Mouse (Mus musculus): Measurements from ENCODE around the gene Nrgn. TPM values are rescaled to one million over a fixed set of nuclear protein-coding genes. Genes with fewer than 3 reads are reported as not detected.

Gene Nrgn
- polyA plus RNA-seq, 1 experiment from 2014 or later = 5.8 TPM

DNA sequence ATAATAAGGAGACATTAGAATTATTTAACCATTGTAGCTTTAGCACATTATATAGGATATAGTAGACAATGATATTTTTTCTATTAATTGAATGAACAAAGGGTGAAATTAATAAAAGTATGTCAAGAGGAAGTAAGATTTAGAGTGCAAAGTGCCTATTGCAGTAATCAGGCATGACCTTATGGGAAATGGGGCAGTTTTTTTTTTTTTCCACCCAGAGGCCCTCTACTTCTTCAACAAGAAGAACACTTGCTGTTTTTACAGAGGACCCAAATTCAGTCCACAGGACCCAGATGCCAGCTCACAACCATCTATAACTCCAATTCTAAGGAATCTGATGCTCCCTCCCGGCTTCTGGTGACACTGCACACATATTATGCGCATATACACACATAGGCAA, 7.9 kb upstream of the Nrgn start:
- H3K4me3 ChIP-seq (ENCODE audit: low read length) = no peak overlapping the region
- no peak overlapping the region for H3K4me2 ChIP-seq (ENCODE audit: low read length)
- no peaks in the 10 kb centered on the region for H3K9me3 ChIP-seq (ENCODE audit: control insufficient read depth, low read length)
- H3K27ac ChIP-seq (ENCODE audit: low read depth, low read length) = no peak overlapping the region
- WGBS = 89% methylated on average over 2 of the region's 2 CpGs
- H3K36me3 ChIP-seq (ENCODE audit: control insufficient read depth, insufficient read depth, low read length) = no peaks in the 10 kb centered on the region
- H3K9ac ChIP-seq (ENCODE audit: low read depth, low read length) = no peak overlapping the region
- ATAC-seq = no peak
- H3K4me1 ChIP-seq (ENCODE audit: control insufficient read depth, insufficient read depth, low read depth, low read length) = no peaks in the 10 kb centered on the region
- no peaks in the 10 kb centered on the region for H3K27me3 ChIP-seq (replicated peaks; ENCODE audit: control insufficient read depth, insufficient read depth, low read length)

DNA sequence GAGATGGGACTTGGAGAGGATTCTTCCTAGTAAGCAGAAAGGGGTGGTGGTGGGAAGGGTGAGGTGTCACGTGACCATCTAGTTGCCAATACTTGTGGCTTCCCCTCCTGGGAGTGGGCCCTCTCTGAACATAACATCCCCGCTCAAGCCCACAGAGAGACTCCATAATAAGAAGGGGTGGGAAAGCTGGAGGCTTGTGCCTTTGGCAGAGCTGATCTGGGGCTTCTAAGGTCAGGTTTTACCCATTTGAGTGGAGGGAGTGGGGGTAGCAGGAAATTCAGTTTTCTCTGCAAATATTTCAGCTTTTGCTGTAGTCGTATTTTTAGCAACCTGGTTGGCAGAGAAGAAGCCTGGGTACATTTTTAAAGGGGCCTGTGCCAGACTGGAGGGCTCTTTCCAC, 3.7 kb upstream of the Nrgn start:
- no peak for ATAC-seq
- WGBS = 69% methylated on average over 3 of the region's 3 CpGs
- Histone ChIP-seq H3K27me3 (replicated peaks; ENCODE audit: control insufficient read depth, insufficient read depth, low read length) (peaks cover 12% of the 10 kb centered on the region), H3K36me3 (ENCODE audit: control insufficient read depth, insufficient read depth, low read length) (no peaks in the 10 kb centered on the region), H3K9me3 (ENCODE audit: control insufficient read depth, low read length) (no peaks in the 10 kb centered on the region), H3K27ac (ENCODE audit: low read depth, low read length) (no peak overlapping the region), H3K4me2 (ENCODE audit: low read length) (no peak overlapping the region), H3K4me1 (ENCODE audit: control insufficient read depth, insufficient read depth, low read depth, low read length) (peaks cover 11% of the 10 kb centered on the region), H3K9ac (ENCODE audit: low read depth, low read length) (no peak overlapping the region), H3K4me3 (ENCODE audit: low read length) (no peak overlapping the region)

DNA sequence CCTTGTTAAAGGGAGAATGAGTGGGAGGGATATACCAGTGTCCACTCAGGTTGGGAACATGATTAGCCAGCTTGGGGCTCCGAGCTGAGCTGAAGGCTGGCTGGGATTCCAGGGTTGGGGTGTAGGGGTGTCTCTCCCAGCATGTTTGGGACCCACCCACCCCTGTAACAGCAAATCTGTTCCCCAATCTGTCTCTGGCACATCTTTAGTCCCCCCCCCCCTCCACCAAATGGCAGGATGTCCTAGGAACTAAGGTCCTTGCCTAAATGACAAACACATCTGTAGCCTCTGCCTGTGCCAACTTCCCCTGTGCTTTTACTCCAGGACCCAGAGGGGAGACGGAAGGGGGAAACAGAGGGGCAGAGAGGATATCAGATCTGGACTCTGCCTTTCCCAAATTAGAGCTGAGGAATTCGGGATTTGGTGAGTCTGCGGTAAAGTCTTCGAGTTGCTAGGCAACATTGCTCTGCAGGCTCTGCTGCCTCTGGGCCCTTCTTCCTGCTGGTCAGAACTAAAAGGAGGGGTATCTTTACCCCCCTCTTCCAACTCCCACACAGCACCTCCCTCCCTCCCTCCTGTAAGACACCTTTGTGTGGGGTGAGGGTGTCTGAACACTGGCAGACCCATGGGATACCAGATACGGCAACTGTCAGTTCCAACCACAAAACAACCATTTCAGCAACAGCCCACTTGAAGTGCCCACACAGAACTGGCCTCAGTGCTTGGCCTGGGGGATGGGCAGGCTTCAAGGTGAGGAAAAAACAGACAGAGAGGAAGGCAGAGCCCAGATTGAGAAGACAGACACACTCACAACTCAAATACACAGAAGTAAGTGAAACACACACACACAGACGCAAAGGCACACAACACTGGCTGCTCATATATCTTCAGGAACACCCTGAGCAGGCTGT, 2.4 kb upstream of the Nrgn start, which contains the start of gene Siae:
Siae (plus strand) TSS at position 861 of the 911 bp plus-strand sequence.
- 28% methylated on average over 7 of the region's 7 CpGs for WGBS
- no peak within 1 kb of the TSS for H3K9ac ChIP-seq (ENCODE audit: low read depth, low read length)
- no peak within 1 kb of the TSS for H3K4me2 ChIP-seq (ENCODE audit: low read length)
- no peaks in the 10 kb centered on the region for H3K9me3 ChIP-seq (ENCODE audit: control insufficient read depth, low read length)
- H3K36me3 ChIP-seq (ENCODE audit: control insufficient read depth, insufficient read depth, low read length) = no peaks in the 10 kb centered on the region
- ATAC-seq = peak; percentile 34; the same call in 1 of the 2 replicates
- H3K4me3 ChIP-seq (ENCODE audit: low read length) = no peak within 1 kb of the TSS
- peaks cover 21% of the 10 kb centered on the region for H3K27me3 ChIP-seq (replicated peaks; ENCODE audit: control insufficient read depth, insufficient read depth, low read length)
- no peak within 1 kb of the TSS for H3K27ac ChIP-seq (ENCODE audit: low read depth, low read length)
- peaks cover 11% of the 10 kb centered on the region for H3K4me1 ChIP-seq (ENCODE audit: control insufficient read depth, insufficient read depth, low read depth, low read length)

DNA sequence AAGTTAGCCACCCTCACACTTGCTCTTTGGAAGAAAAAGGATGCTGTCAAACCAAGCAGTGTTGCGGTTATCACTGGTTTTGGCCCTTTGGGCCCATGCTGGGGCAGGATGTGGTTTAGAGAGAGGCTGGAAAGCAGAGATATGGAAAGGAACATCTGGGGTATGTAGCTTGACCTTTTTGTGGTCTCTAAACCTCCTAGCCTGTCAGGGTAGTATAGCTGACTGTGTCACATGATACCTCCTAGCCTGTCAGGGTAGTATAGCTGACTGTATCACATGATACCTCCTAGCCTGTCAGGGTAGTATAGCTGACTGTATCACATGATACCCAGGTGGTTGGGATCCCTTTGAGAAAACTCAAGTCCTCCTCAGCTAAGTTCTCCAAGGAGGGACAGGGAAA, 1.6 kb upstream of the Nrgn start:
- no peak for ATAC-seq
- Histone ChIP-seq H3K27me3 (replicated peaks; ENCODE audit: control insufficient read depth, insufficient read depth, low read length) (peaks cover 23% of the 10 kb centered on the region), H3K4me3 (ENCODE audit: low read length) (no peak overlapping the region), H3K9ac (ENCODE audit: low read depth, low read length) (no peak overlapping the region), H3K4me1 (ENCODE audit: control insufficient read depth, insufficient read depth, low read depth, low read length) (peaks cover 11% of the 10 kb centered on the region), H3K27ac (ENCODE audit: low read depth, low read length) (no peak overlapping the region), H3K4me2 (ENCODE audit: low read length) (no peak overlapping the region), H3K9me3 (ENCODE audit: control insufficient read depth, low read length) (no peaks in the 10 kb centered on the region), H3K36me3 (ENCODE audit: control insufficient read depth, insufficient read depth, low read length) (no peaks in the 10 kb centered on the region)
- 94% methylated on average over 1 of the region's 1 CpGs for WGBS

DNA sequence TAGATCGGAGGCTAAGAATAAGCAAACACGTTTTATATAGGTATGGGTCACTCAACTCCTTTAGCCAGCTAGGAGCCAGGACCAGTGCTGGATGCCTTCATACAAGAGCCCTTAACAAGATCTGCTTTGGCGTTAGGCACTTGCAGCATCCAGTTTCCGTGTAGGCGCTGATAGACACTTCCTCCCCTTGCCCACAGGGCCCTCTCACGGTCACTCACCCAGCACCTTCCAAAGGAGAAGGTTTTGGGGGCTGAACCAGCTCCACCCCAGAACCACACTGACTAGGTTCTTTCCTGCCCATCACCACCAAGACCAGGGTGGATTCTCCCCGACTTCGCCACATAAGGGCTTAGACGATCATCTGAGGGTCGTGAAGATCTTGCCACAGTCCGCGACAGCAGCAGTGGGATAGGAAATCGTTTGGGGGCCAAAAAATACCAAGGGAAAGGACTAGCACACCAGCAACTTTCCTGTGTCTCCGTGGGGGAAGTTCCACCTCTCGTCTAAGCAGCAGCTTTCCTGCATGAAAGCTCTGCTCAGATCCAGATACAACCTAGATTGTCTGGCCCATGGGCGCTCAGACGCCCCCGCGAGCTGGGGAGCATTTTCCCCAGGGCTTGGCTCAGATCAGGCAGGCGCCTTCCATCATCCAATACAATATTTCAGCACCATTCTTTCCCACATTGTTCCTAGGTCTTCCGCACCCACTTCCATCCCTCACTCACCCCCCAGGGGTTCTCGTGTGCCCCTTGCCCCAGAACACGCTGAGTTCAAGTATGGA, 763 bp downstream of the Nrgn start:
- peak overlapping the region; percentile 91 for H3K4me2 ChIP-seq (ENCODE audit: low read length)
- H3K4me1 ChIP-seq (ENCODE audit: control insufficient read depth, insufficient read depth, low read depth, low read length) = peaks cover 11% of the 10 kb centered on the region
- ATAC-seq = no peak
- H3K27me3 ChIP-seq (replicated peaks; ENCODE audit: control insufficient read depth, insufficient read depth, low read length) = peaks cover 29% of the 10 kb centered on the region
- H3K9ac ChIP-seq (ENCODE audit: low read depth, low read length) = peak overlapping the region; percentile 52
- WGBS = 3% methylated on average over 23 of the region's 23 CpGs
- no peaks in the 10 kb centered on the region for H3K9me3 ChIP-seq (ENCODE audit: control insufficient read depth, low read length)
- H3K27ac ChIP-seq (ENCODE audit: low read depth, low read length) = no peak overlapping the region
- peak overlapping the region; percentile 47 for H3K4me3 ChIP-seq (ENCODE audit: low read length)
- no peaks in the 10 kb centered on the region for H3K36me3 ChIP-seq (ENCODE audit: control insufficient read depth, insufficient read depth, low read length)

DNA sequence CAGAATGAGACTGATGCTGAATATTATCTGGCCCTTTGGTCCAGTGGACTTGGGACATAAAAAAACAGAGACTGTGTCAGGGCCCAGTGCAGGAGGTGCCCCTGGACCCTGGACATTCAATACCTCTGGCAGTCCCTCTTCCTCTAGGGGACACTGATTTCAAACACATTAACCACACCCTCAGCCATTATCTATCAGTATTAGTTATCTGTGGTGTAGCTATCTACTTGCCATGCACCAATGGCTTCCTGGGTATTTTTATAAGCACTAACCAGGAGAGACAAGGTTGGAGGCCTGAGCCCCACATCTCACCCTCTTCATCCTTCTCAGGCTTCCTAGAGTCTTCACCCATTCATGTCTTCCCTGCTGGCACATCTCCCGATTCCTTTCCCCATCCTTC, 2.3 kb downstream of the Nrgn start:
- ATAC-seq = no peak
- 76% methylated on average over 1 of the region's 1 CpGs for WGBS
- no peak overlapping the region for H3K4me3 ChIP-seq (ENCODE audit: low read length)
- peaks cover 13% of the 10 kb centered on the region for H3K4me1 ChIP-seq (ENCODE audit: control insufficient read depth, insufficient read depth, low read depth, low read length)
- no peak overlapping the region for H3K4me2 ChIP-seq (ENCODE audit: low read length)
- no peaks in the 10 kb centered on the region for H3K9me3 ChIP-seq (ENCODE audit: control insufficient read depth, low read length)
- H3K27me3 ChIP-seq (replicated peaks; ENCODE audit: control insufficient read depth, insufficient read depth, low read length) = peaks cover 39% of the 10 kb centered on the region
- no peaks in the 10 kb centered on the region for H3K36me3 ChIP-seq (ENCODE audit: control insufficient read depth, insufficient read depth, low read length)
- H3K27ac ChIP-seq (ENCODE audit: low read depth, low read length) = no peak overlapping the region
- no peak overlapping the region for H3K9ac ChIP-seq (ENCODE audit: low read depth, low read length)

DNA sequence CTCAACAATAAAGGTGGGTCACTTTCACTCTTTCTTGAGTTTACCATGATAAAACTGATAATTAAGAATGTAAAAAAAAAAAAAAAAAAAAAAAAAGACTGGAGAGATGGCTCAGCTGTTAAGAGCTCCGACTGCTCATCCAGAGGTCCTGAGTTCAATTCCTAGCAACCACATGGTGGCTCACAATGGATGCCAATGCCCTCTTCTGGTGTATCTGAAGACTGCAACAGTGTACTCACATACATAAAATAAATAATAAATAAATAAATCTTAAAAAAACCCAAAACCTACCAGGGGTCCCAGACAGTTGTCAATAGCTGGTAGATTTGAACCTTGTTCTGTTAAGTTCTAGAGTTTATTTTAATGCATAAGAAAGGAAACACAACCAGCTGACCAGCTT, 5.8 kb downstream of the Nrgn start:
- Histone ChIP-seq H3K36me3 (ENCODE audit: control insufficient read depth, insufficient read depth, low read length) (no peaks in the 10 kb centered on the region), H3K4me3 (ENCODE audit: low read length) (no peak overlapping the region), H3K4me2 (ENCODE audit: low read length) (no peak overlapping the region), H3K9me3 (ENCODE audit: control insufficient read depth, low read length) (no peaks in the 10 kb centered on the region), H3K27ac (ENCODE audit: low read depth, low read length) (no peak overlapping the region), H3K9ac (ENCODE audit: low read depth, low read length) (no peak overlapping the region), H3K4me1 (ENCODE audit: control insufficient read depth, insufficient read depth, low read depth, low read length) (peaks cover 12% of the 10 kb centered on the region), H3K27me3 (replicated peaks; ENCODE audit: control insufficient read depth, insufficient read depth, low read length) (peaks cover 37% of the 10 kb centered on the region)
- WGBS = 78% methylated on average over 1 of the region's 1 CpGs
- no peak for ATAC-seq

DNA sequence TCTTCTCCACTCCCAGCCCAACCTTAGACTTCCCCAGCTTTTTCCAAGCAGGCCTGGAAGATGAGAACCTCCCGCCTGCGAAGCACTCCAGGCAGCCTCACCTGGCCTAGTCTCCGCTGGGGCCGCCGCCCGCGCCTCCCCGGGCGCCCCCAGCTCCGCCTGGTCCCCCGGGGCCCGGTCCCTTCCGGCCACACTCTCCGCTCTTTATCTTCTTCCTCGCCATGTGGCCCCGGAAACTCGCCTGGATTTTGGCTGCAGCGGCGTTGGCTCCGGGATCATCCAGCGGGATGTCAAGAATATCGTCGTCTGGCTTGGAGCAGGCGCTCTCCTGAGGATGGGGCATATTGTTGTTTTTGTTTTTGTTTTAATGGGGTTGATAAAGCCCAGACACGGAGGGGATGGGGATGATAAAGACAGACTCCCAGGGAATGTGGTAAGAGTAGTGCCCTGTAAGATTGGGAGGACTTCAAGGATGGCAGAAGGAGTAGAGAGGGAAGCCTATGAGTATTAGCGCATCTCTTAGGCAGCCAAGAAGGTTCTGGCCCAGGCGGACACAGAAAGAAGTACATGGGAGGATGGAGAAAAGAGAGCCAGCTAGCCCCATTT, 6.8 kb downstream of the Nrgn start:
- Histone ChIP-seq H3K4me1 (ENCODE audit: control insufficient read depth, insufficient read depth, low read depth, low read length) (peaks cover 10% of the 10 kb centered on the region), H3K36me3 (ENCODE audit: control insufficient read depth, insufficient read depth, low read length) (no peaks in the 10 kb centered on the region), H3K4me2 (ENCODE audit: low read length) (peak overlapping the region; percentile 11; the same call in 1 of the 2 replicates), H3K4me3 (ENCODE audit: low read length) (peak overlapping the region; percentile 7; the same call in 1 of the 2 replicates), H3K27ac (ENCODE audit: low read depth, low read length) (no peak overlapping the region), H3K9ac (ENCODE audit: low read depth, low read length) (no peak overlapping the region), H3K27me3 (replicated peaks; ENCODE audit: control insufficient read depth, insufficient read depth, low read length) (peaks cover 29% of the 10 kb centered on the region), H3K9me3 (ENCODE audit: control insufficient read depth, low read length) (no peaks in the 10 kb centered on the region)
- WGBS = 15% methylated on average over 27 of the region's 27 CpGs
- ATAC-seq = peak; percentile 7; the same call in 1 of the 2 replicates

Data from hindbrain, embryonic 16.5 days (tissue).